17 mouse cellular contexts compared by ENCODE assay signal in the genomic region with DNA sequence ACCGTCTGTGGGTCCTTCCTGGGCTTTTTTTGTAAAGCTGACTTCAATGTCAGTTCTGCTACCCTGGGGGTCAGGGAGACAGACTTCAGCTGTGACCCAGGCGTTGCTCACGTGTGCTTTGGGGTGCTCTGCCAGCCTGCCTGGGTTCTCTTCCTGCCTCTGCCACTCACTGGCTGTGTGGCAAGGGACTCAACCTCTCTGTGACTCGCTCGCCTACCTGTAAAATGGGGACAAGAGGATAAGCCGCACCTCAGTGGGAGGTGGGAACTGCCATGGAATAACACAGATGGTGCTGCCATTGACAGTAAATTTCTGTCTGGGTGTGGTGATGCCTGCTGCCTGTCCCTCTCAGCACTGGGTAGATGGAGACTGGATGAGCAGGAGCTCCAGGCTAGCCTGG.
DNase-seq lines count a peak whose midpoint lies in the region; ATAC-seq lines count a peak whose summit lies in the region.
"Had no signal": no experiment of that assay in that cellular context is flagged by ENCODE, and none has a peak within 500 bp of the region (broad histone marks: within the 10 kb centered on the region; RNA-seq: fewer than 3 reads in every experiment).

No protein-coding gene starts in this region.

- H3K4me1 ChIP-seq in forebrain, embryonic 12.5 days = peaks cover 100% of the 10 kb centered on the region
- H3K4me1 ChIP-seq in forebrain, embryonic 11.5 days (replicated peaks; ENCODE audit: control insufficient read depth, insufficient read depth, low read length) = peaks cover 87% of the 10 kb centered on the region
- peaks cover 90% of the 10 kb centered on the region for H3K4me1 ChIP-seq in heart, embryonic 15.5 days (replicated peaks)
- peaks cover 100% of the 10 kb centered on the region for H3K4me1 ChIP-seq in liver, embryonic 12.5 days

- no peaks in the 10 kb centered on the region for H3K9me3 ChIP-seq in forebrain, embryonic 12.5 days
- no peaks in the 10 kb centered on the region for H3K9me3 ChIP-seq in forebrain, embryonic 11.5 days (ENCODE audit: control insufficient read depth, low read length)
- H3K9me3 ChIP-seq in heart, embryonic 15.5 days (replicated peaks) = no peaks in the 10 kb centered on the region
- no peaks in the 10 kb centered on the region for H3K9me3 ChIP-seq in liver, embryonic 12.5 days (replicated peaks)
- H3K9me3 ChIP-seq: embryonic facial prominence, embryonic 15.5 days had no signal

- no peak overlapping the region for H3K4me2 ChIP-seq in forebrain, embryonic 12.5 days
- H3K4me2 ChIP-seq in forebrain, embryonic 11.5 days (ENCODE audit: low read depth, low read length, severe bottlenecking) = no peak overlapping the region
- no peak overlapping the region for H3K4me2 ChIP-seq in heart, embryonic 15.5 days
- no peak overlapping the region for H3K4me2 ChIP-seq in liver, embryonic 12.5 days

- peak overlapping the region; percentile 54 for H3K27ac ChIP-seq in forebrain, embryonic 12.5 days
- H3K27ac ChIP-seq in forebrain, embryonic 11.5 days (ENCODE audit: low read depth, low read length) = no peak overlapping the region
- H3K27ac ChIP-seq in heart, embryonic 15.5 days = peak overlapping the region; percentile 72
- peak overlapping the region; percentile 45 for H3K27ac ChIP-seq in liver, embryonic 12.5 days
- H3K27ac ChIP-seq: embryonic facial prominence, embryonic 15.5 days; macrophage had no signal

- peaks cover 43% of the 10 kb centered on the region for H3K27me3 ChIP-seq in forebrain, embryonic 12.5 days
- H3K27me3 ChIP-seq in forebrain, embryonic 11.5 days (ENCODE audit: control insufficient read depth, insufficient read depth, low read length) = peaks cover 8% of the 10 kb centered on the region
- H3K27me3 ChIP-seq in heart, embryonic 15.5 days = no peaks in the 10 kb centered on the region
- no peaks in the 10 kb centered on the region for H3K27me3 ChIP-seq in liver, embryonic 12.5 days (replicated peaks)
- H3K27me3 ChIP-seq: embryonic facial prominence, embryonic 15.5 days had no signal

- no peak overlapping the region for H3K9ac ChIP-seq in forebrain, embryonic 12.5 days
- H3K9ac ChIP-seq in forebrain, embryonic 11.5 days (ENCODE audit: low read length) = no peak overlapping the region
- no peak overlapping the region for H3K9ac ChIP-seq in heart, embryonic 15.5 days
- H3K9ac ChIP-seq in liver, embryonic 12.5 days = no peak overlapping the region
- H3K9ac ChIP-seq: embryonic facial prominence, embryonic 15.5 days; lung, embryonic 14.5 days had no signal

- no peak overlapping the region for H3K4me3 ChIP-seq in forebrain, embryonic 12.5 days (replicated peaks)
- no peak overlapping the region for H3K4me3 ChIP-seq in forebrain, embryonic 11.5 days (ENCODE audit: low read depth, low read length)
- H3K4me3 ChIP-seq in heart, embryonic 15.5 days = no peak overlapping the region
- no peak overlapping the region for H3K4me3 ChIP-seq in liver, embryonic 12.5 days
- H3K4me3 ChIP-seq: embryonic facial prominence, embryonic 15.5 days; myocyte had no signal

- H3K36me3 ChIP-seq in forebrain, embryonic 12.5 days (replicated peaks) = no peaks in the 10 kb centered on the region
- H3K36me3 ChIP-seq in forebrain, embryonic 11.5 days (ENCODE audit: control insufficient read depth, insufficient read depth, low read length) = no peaks in the 10 kb centered on the region
- H3K36me3 ChIP-seq in heart, embryonic 15.5 days = no peaks in the 10 kb centered on the region
- peaks cover 70% of the 10 kb centered on the region for H3K36me3 ChIP-seq in liver, embryonic 12.5 days
- H3K36me3 ChIP-seq: embryonic facial prominence, embryonic 15.5 days had no signal

- 82% methylated on average over 6 of the region's 6 CpGs for WGBS in forebrain, embryonic 12.5 days
- 83% methylated on average over 6 of the region's 6 CpGs for WGBS in forebrain, embryonic 11.5 days
- 84% methylated on average over 6 of the region's 6 CpGs for WGBS in heart, embryonic 15.5 days
- 73% methylated on average over 6 of the region's 6 CpGs for WGBS in liver, embryonic 12.5 days (ENCODE audit: insufficient replicate concordance)

- no peak for ATAC-seq in forebrain, embryonic 12.5 days (ENCODE audit: low FRiP score)
- ATAC-seq in forebrain, embryonic 11.5 days (replicated peaks; ENCODE audit: low FRiP score) = no peak
- ATAC-seq in heart, embryonic 15.5 days (replicated peaks; ENCODE audit: insufficient number of reproducible peaks, insufficient read depth, low FRiP score, low read depth) = no peak
- no peak for ATAC-seq in liver, embryonic 12.5 days
- ATAC-seq: inflammation-experienced regulatory T-cells, adult 6 months had no signal

- no peak for DNase-seq in forebrain, embryonic 11.5 days (ENCODE audit: low spot score)
- DNase-seq in heart, adult 9 months (ENCODE audit: low spot score in 2 of 2) = no peak
- DNase-seq in liver (no peak), ES-CJ7 (ENCODE audit: low read depth, low spot score) (peak; percentile 19)
- DNase-seq in adrenal gland, postnatal 4 days (ENCODE audit: low spot score in 2 of 2) = no peak
- DNase-seq: adrenal gland, adult 2 months; cerebellum, postnatal 14 days; kidney, adult 8-10 months; thymus, postnatal 36 days had no signal
